29 mouse cellular contexts compared by ENCODE assay signal in genomic region chr3:30150071-30150470, GRCm38 (mm10).
A peak's percentile ranks its signal among the peaks of the same experiment; 100 is the strongest.
DNase-seq lines count a peak whose midpoint lies in the region; ATAC-seq lines count a peak whose summit lies in the region.
"Had no signal": no experiment of that assay in that cellular context is flagged by ENCODE, and none has a peak within 500 bp of the region (broad histone marks: within the 10 kb centered on the region; RNA-seq: fewer than 3 reads in every experiment).

No protein-coding gene starts in this region.

- no peak overlapping the region for H3K9ac ChIP-seq in kidney, embryonic 16.5 days (replicated peaks; ENCODE audit: low read length)
- H3K9ac ChIP-seq in stomach, embryonic 14.5 days (replicated peaks; ENCODE audit: low read depth, low read length) = no peak overlapping the region
- H3K9ac ChIP-seq: embryonic facial prominence, embryonic 15.5 days; heart, embryonic 12.5 days; intestine, embryonic 15.5 days; liver, embryonic 12.5 days; liver, postnatal 0 days; midbrain, embryonic 15.5 days; neural tube, embryonic 15.5 days had no signal

- DNase-seq in kidney, adult 18-20 months = no peak
- no peak for DNase-seq in embryonic facial prominence, embryonic 10.5 days (ENCODE audit: low spot score)
- no peak for DNase-seq in limb, embryonic 10.5 days (ENCODE audit: low spot score)
- no peak for DNase-seq in ovary, postnatal 10 days (ENCODE audit: low spot score)
- DNase-seq: adrenal gland, postnatal 36 days; cerebellum, adult 2 months; cerebellum, postnatal 14 days; gastrocnemius, postnatal 25 days; heart, adult 18-20 months; kidney, postnatal 4 days; layer of hippocampus, postnatal 36 days; left cerebral cortex, postnatal 4 days; liver, postnatal 0 days; right cerebral cortex, adult 18-20 months; spleen, adult 18-20 months; thymus, postnatal 4 days had no signal

- no peaks in the 10 kb centered on the region for H3K27me3 ChIP-seq in kidney, embryonic 16.5 days (ENCODE audit: insufficient read depth, low read length)
- H3K27me3 ChIP-seq in embryonic facial prominence, embryonic 10.5 days (replicated peaks; ENCODE audit: low read depth, poor library complexity, severe bottlenecking) = no peaks in the 10 kb centered on the region
- H3K27me3 ChIP-seq in limb, embryonic 10.5 days (ENCODE audit: low read depth, poor library complexity, severe bottlenecking) = no peaks in the 10 kb centered on the region
- H3K27me3 ChIP-seq in stomach, embryonic 14.5 days (ENCODE audit: control insufficient read depth, insufficient read depth, low read length) = no peaks in the 10 kb centered on the region
- H3K27me3 ChIP-seq: embryonic facial prominence, embryonic 15.5 days; heart, embryonic 12.5 days; intestine, embryonic 15.5 days; liver, embryonic 12.5 days; midbrain, embryonic 15.5 days had no signal

- no peaks in the 10 kb centered on the region for H3K36me3 ChIP-seq in kidney, embryonic 16.5 days (ENCODE audit: insufficient read depth, low read length)
- no peaks in the 10 kb centered on the region for H3K36me3 ChIP-seq in embryonic facial prominence, embryonic 10.5 days (replicated peaks)
- peaks cover 5% of the 10 kb centered on the region; the same call in 1 of the 2 replicates for H3K36me3 ChIP-seq in limb, embryonic 10.5 days
- H3K36me3 ChIP-seq in stomach, embryonic 14.5 days (ENCODE audit: control insufficient read depth, insufficient read depth, low read length) = no peaks in the 10 kb centered on the region
- H3K36me3 ChIP-seq: embryonic facial prominence, embryonic 15.5 days; heart, embryonic 12.5 days; intestine, embryonic 15.5 days; liver, embryonic 12.5 days; midbrain, embryonic 15.5 days; neural tube, embryonic 15.5 days had no signal

- H3K4me3 ChIP-seq in kidney, embryonic 16.5 days (ENCODE audit: low read length) = no peak overlapping the region
- no peak overlapping the region for H3K4me3 ChIP-seq in embryonic facial prominence, embryonic 10.5 days
- no peak overlapping the region for H3K4me3 ChIP-seq in limb, embryonic 10.5 days
- H3K4me3 ChIP-seq in stomach, embryonic 14.5 days (ENCODE audit: low read depth, low read length) = no peak overlapping the region
- H3K4me3 ChIP-seq: embryonic facial prominence, embryonic 15.5 days; heart, embryonic 12.5 days; intestine, embryonic 15.5 days; liver, embryonic 12.5 days; midbrain, embryonic 15.5 days; neural tube, embryonic 15.5 days had no signal

- WGBS in kidney, embryonic 16.5 days = 76% methylated on average over 4 of the region's 4 CpGs
- WGBS in embryonic facial prominence, embryonic 10.5 days = 87% methylated on average over 4 of the region's 4 CpGs
- WGBS in limb, embryonic 10.5 days = 90% methylated on average over 4 of the region's 4 CpGs
- WGBS in stomach, embryonic 14.5 days = 89% methylated on average over 4 of the region's 4 CpGs

- H3K4me1 ChIP-seq in kidney, embryonic 16.5 days (ENCODE audit: insufficient read depth, low read length) = peaks cover 20% of the 10 kb centered on the region
- H3K4me1 ChIP-seq in embryonic facial prominence, embryonic 10.5 days = peaks cover 49% of the 10 kb centered on the region
- peaks cover 57% of the 10 kb centered on the region for H3K4me1 ChIP-seq in limb, embryonic 10.5 days
- no peaks in the 10 kb centered on the region for H3K4me1 ChIP-seq in stomach, embryonic 14.5 days (ENCODE audit: control insufficient read depth, insufficient read depth, low read length)
- H3K4me1 ChIP-seq: embryonic facial prominence, embryonic 15.5 days; intestine, embryonic 15.5 days; liver, embryonic 12.5 days; midbrain, embryonic 15.5 days had no signal

- no peak overlapping the region for H3K4me2 ChIP-seq in kidney, embryonic 16.5 days (replicated peaks; ENCODE audit: low read depth, low read length)
- no peak overlapping the region for H3K4me2 ChIP-seq in stomach, embryonic 14.5 days (replicated peaks; ENCODE audit: low read depth, low read length)
- H3K4me2 ChIP-seq: embryonic facial prominence, embryonic 15.5 days; heart, embryonic 12.5 days; intestine, embryonic 15.5 days; liver, embryonic 12.5 days; midbrain, embryonic 15.5 days; neural tube, embryonic 15.5 days had no signal

- H3K27ac ChIP-seq in kidney, embryonic 16.5 days (ENCODE audit: low read length) = peak overlapping the region; percentile 57
- peak overlapping the region; percentile 27; the same call in 1 of the 2 replicates for H3K27ac ChIP-seq in embryonic facial prominence, embryonic 10.5 days (replicated peaks)
- peak overlapping the region; percentile 74 for H3K27ac ChIP-seq in limb, embryonic 10.5 days
- 0 out of 2 replicates have a peak overlapping the region, but pooled peaks have one; percentile 21 for H3K27ac ChIP-seq in stomach, embryonic 14.5 days (ENCODE audit: low read length)
- H3K27ac ChIP-seq: embryonic facial prominence, embryonic 15.5 days; intestine, embryonic 15.5 days; liver, embryonic 12.5 days; macrophage; midbrain, embryonic 15.5 days; neural tube, embryonic 15.5 days had no signal

- no peak for ATAC-seq in kidney, embryonic 16.5 days (ENCODE audit: low FRiP score, low TSS enrichment)
- no peak for ATAC-seq in stomach, embryonic 14.5 days (ENCODE audit: insufficient number of reproducible peaks, insufficient read depth, low FRiP score, low read depth)
- no peak for ATAC-seq in activated CD4-positive, CD25-positive, alpha-beta regulatory T cell, adult 4 months
- ATAC-seq: CD4-positive, CD25-positive, alpha-beta regulatory T cell, adult 4 months; forebrain, embryonic 14.5 days; hindbrain, embryonic 16.5 days; intestine, embryonic 15.5 days; liver, embryonic 12.5 days; liver, postnatal 0 days; midbrain, embryonic 15.5 days had no signal

- H3K9me3 ChIP-seq in kidney, embryonic 16.5 days (ENCODE audit: low read length) = no peaks in the 10 kb centered on the region
- no peaks in the 10 kb centered on the region for H3K9me3 ChIP-seq in embryonic facial prominence, embryonic 10.5 days
- no peaks in the 10 kb centered on the region for H3K9me3 ChIP-seq in limb, embryonic 10.5 days (replicated peaks)
- H3K9me3 ChIP-seq in stomach, embryonic 14.5 days (ENCODE audit: control insufficient read depth, low read depth, low read length) = no peaks in the 10 kb centered on the region
- H3K9me3 ChIP-seq: embryonic facial prominence, embryonic 15.5 days; heart, embryonic 12.5 days; intestine, embryonic 15.5 days; liver, embryonic 12.5 days; midbrain, embryonic 15.5 days; neural tube, embryonic 15.5 days had no signal

Comparison
In these comparisons a context has a peak if more than half of its experiments do, and no peak if none do; other contexts are left out.
1. H3K27ac ChIP-seq: peak in every context shown above with its lines; median percentile 74 in limb, embryonic 10.5 days; 57 in kidney, embryonic 16.5 days; 27 in embryonic facial prominence, embryonic 10.5 days; 21 in stomach, embryonic 14.5 days.